Mouse (Mus musculus) midbrain, embryonic 13.5 days (tissue): ENCODE data around the gene Hdac9. TPM values are rescaled to one million over a fixed set of nuclear protein-coding genes. Genes with fewer than 3 reads are reported as not detected.
A peak's percentile ranks its signal among the peaks of the same experiment; 100 is the strongest.

Source experiments
- ATAC-seq: fragments of 200-750 bp; cut with Nextera tagmentation; 2 replicates; pipeline ENCODE4 v1.8.0; 2017; ENCODE audit warnings: mild to moderate bottlenecking, moderate TSS enrichment, moderate library complexity
- H3K27ac ChIP-seq: fragments of 300-500 bp; sonication (generic); 2 replicates; pipeline ENCODE4 v1.5.1; 2015; ENCODE audit warnings: inconsistent platforms, mild to moderate bottlenecking, moderate library complexity
- H3K27me3 ChIP-seq: fragments of 300-500 bp; sonication (generic); 2 replicates; pipeline ENCODE4 v1.6.1; 2015; ENCODE audit warnings: mild to moderate bottlenecking, inconsistent platforms
- H3K36me3 ChIP-seq: fragments of 300-500 bp; sonication (generic); 2 replicates; pipeline ENCODE4 v1.6.1; 2015; ENCODE audit warnings: mild to moderate bottlenecking, inconsistent platforms
- H3K4me1 ChIP-seq: fragments of 300-500 bp; sonication (generic); replicated peaks from 2 replicates; pipeline ENCODE4 v1.6.1; 2015; ENCODE audit warnings: inconsistent platforms
- H3K4me2 ChIP-seq: fragments of 300-500 bp; sonication (generic); replicated peaks from 2 replicates; pipeline ENCODE4 v1.6.1; 2015; ENCODE audit warnings: moderate library complexity, mild to moderate bottlenecking, inconsistent platforms
- H3K4me3 ChIP-seq: fragments of 300-500 bp; sonication (generic); replicated peaks from 2 replicates; pipeline ENCODE4 v1.5.1; 2015; ENCODE audit warnings: mild to moderate bottlenecking, inconsistent platforms
- H3K9ac ChIP-seq: fragments of 300-500 bp; sonication (generic); replicated peaks from 2 replicates; pipeline ENCODE4 v1.6.1; 2015; ENCODE audit warnings: mild to moderate bottlenecking, inconsistent platforms
- H3K9me3 ChIP-seq: fragments of 300-500 bp; sonication (generic); 2 replicates; pipeline ENCODE4 v1.6.1; 2016; ENCODE audit warnings: mild to moderate bottlenecking, inconsistent platforms
- WGBS: fragments of 180-500 bp; shearing (Covaris S2); methylation state at CpG from one replicate; pipeline ENCODE4 v1.1.7; 2015; 5-methylcytosine and 5-hydroxymethylcytosine counted together
- polyA plus RNA-seq: library from polyadenylated mRNA; unstranded; fragments of >200 nt; fragmentation: Nextera tagmentation; extraction: Ambion mirVana; gene quantifications from 2 replicates; pipeline ENCODE4 v1.2.1, GENCODE M21; 2015

Gene Hdac9
- polyA plus RNA-seq, 1 experiment from 2014 or later = 11.9 TPM

DNA sequence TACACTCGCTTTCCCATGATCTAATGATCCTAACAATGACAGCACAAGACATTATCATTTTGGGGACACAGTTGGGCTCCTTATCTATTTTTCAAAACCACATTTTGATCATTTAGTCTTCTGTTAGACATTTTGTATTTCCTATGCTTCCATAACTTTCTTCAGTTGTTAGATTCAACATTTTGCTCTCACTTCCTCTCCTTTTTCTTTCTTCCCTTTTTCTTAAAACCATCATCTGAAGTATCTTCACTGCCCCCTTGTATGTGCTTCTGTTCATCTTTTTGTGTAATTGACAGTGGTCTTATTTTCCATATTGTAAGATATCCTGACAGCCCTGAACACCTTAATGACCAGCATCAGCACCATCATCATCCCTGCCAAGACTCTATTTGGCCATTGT lies 725.6 kb downstream of the Hdac9 start:
- H3K27ac ChIP-seq = no peak overlapping the region
- no peaks in the 10 kb centered on the region for H3K4me1 ChIP-seq
- H3K4me2 ChIP-seq = no peak overlapping the region
- H3K36me3 ChIP-seq = no peaks in the 10 kb centered on the region
- no peak overlapping the region for H3K9ac ChIP-seq
- H3K27me3 ChIP-seq = no peaks in the 10 kb centered on the region
- 79% methylated on average over 1 of the region's 1 CpGs for WGBS
- no peaks in the 10 kb centered on the region for H3K9me3 ChIP-seq
- H3K4me3 ChIP-seq = no peak overlapping the region
- no peak for ATAC-seq

DNA sequence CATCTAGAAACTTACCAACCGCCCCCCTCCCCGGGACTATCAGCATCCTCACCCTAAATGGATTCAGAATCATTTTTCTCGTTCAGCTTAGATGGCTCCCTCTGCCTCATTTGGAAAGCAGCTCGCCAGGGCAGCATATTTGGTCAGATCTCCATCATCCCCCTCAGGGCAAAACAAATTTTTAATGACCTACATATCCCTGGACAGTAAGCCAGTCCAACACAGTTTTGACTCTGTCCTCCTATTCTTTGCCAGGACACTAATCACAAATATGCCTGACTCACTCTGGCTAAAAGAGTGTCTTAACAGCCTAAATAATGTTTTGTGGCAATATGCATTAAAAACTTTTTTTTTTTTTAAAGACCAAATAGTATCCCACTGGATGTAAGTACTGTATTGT lies 738.0 kb downstream of the Hdac9 start:
- WGBS = 86% methylated on average over 4 of the region's 4 CpGs

DNA sequence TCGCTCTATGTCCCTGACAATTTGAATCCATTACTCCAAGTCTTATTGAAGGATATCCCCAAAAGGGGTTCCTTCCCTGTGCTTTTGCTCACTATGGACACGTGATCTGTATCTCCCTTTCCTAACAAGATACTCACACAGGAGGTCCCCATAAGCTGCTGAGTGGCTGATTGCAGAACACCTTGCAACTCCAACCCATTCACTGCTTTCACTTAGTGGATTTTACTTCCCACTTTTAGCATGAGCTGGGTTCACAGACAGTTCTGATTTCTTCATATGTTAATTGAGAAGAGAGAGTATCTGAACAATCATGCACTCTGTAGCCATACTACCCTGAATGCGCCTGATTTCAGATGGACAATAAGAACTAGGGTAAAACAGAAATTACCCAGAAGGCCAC lies 740.1 kb downstream of the Hdac9 start:
- Histone ChIP-seq H3K36me3 (no peaks in the 10 kb centered on the region), H3K27me3 (no peaks in the 10 kb centered on the region), H3K4me2 (no peak overlapping the region), H3K9ac (no peak overlapping the region), H3K4me3 (no peak overlapping the region), H3K27ac (no peak overlapping the region), H3K4me1 (no peaks in the 10 kb centered on the region), H3K9me3 (no peaks in the 10 kb centered on the region)
- no peak for ATAC-seq
- whole genome bisulfite sequencing = 83% methylated on average over 3 of the region's 3 CpGs

More for the DNA sequence above, 738.0 kb downstream of the Hdac9 start:
- ATAC-seq = no peak
- H3K9ac ChIP-seq = no peak overlapping the region
- H3K36me3 ChIP-seq = no peaks in the 10 kb centered on the region
- H3K4me2 ChIP-seq = no peak overlapping the region
- H3K27me3 ChIP-seq = no peaks in the 10 kb centered on the region
- no peak overlapping the region for H3K27ac ChIP-seq
- H3K9me3 ChIP-seq = no peaks in the 10 kb centered on the region
- no peaks in the 10 kb centered on the region for H3K4me1 ChIP-seq
- H3K4me3 ChIP-seq = no peak overlapping the region

DNA sequence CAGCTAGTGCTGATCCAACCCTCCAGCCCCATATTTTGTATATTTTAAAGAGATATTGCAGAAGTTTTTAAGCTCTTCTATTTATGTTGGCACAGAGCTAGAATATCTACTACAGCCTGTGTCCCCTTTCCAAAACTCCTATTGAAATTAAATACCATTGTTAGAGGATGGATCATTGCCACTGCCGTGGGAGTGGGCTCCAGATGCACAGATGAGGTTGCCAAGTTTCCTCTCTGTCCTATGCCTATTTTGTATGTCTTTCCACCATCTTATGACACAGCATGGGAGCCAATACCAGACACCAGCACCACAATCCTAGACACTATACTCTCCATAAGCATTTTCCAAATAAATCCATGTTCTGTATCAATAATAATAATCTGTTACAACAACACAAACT lies 743.9 kb downstream of the Hdac9 start:
- no peaks in the 10 kb centered on the region for H3K36me3 ChIP-seq
- no peak overlapping the region for H3K4me3 ChIP-seq
- 82% methylated on average over 1 of the region's 1 CpGs for WGBS
- no peaks in the 10 kb centered on the region for H3K9me3 ChIP-seq
- H3K4me1 ChIP-seq = no peaks in the 10 kb centered on the region
- no peak overlapping the region for H3K27ac ChIP-seq
- ATAC-seq = no peak
- H3K27me3 ChIP-seq = no peaks in the 10 kb centered on the region
- no peak overlapping the region for H3K4me2 ChIP-seq
- no peak overlapping the region for H3K9ac ChIP-seq

DNA sequence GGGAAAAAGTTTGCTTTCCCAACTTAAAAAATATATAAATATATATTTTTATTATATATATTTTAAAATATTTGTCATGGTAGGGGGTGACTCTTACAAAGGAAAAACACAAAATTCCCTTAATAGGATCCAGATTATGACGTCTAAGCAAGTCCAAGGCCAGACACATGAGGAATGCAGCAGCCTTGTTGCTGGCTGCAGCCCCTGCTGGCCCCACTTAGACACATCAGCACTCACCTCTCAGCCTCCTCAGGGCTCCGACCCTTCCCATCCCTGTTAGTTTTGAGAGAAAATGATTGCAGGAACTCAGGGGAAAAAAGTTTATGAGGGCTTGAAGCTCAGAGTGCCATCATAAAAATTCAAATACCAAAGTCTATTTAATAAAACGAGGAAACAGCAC lies 746.3 kb downstream of the Hdac9 start:
- ATAC-seq = no peak
- H3K4me2 ChIP-seq = no peak overlapping the region
- 66% methylated on average over 3 of the region's 3 CpGs for WGBS

DNA sequence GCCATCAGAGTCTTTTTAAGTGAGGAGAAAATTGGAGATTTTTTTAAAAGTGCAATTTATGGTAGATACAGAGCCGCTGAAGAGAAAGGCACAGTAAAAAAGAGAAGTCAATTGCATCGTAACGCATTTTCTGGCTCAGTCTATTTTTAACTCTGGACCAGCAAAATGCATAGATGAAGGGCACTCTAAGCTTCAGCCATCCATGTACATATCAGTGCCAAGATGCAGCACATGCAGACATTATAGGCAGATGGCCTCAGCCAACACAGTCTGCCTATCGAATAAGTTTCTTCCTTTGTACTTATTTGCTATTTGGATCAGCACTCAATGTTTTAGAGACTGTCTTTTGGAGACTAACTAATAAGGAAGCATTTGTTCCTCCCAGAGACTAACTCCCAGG lies 751.2 kb downstream of the Hdac9 start:
- ATAC-seq = no peak

More for the DNA sequence above, 746.3 kb downstream of the Hdac9 start:
- no peak overlapping the region for H3K27ac ChIP-seq
- no peak overlapping the region for H3K9ac ChIP-seq
- H3K27me3 ChIP-seq = no peaks in the 10 kb centered on the region
- no peaks in the 10 kb centered on the region for H3K4me1 ChIP-seq
- H3K4me3 ChIP-seq = no peak overlapping the region
- H3K36me3 ChIP-seq = no peaks in the 10 kb centered on the region
- H3K9me3 ChIP-seq = no peaks in the 10 kb centered on the region

DNA sequence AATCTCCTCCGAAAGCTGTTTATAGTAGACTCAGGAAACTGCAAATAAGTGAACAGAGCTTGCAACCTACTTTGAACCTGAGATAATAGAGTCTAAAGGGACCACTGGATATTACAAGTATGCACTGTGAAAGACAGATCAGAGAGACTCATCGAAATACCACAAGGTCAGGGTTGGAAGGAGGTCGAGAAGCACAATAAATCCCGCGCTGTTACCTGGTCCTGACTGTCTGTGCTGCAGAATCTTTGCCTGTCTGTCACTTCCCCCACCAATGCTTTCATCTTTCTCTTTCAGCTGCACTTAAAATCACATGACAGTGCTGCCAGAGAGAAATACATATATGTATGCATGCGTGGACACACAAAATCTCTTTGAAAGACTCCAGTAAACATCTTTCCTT lies 760.6 kb downstream of the Hdac9 start:
- WGBS = 80% methylated on average over 6 of the region's 6 CpGs

More for the DNA sequence above, 751.2 kb downstream of the Hdac9 start:
- Histone ChIP-seq H3K27ac (no peak overlapping the region), H3K36me3 (no peaks in the 10 kb centered on the region), H3K4me2 (no peak overlapping the region), H3K9ac (no peak overlapping the region), H3K4me3 (no peak overlapping the region), H3K4me1 (no peaks in the 10 kb centered on the region), H3K9me3 (no peaks in the 10 kb centered on the region), H3K27me3 (no peaks in the 10 kb centered on the region)
- 87% methylated on average over 4 of the region's 4 CpGs for WGBS

DNA sequence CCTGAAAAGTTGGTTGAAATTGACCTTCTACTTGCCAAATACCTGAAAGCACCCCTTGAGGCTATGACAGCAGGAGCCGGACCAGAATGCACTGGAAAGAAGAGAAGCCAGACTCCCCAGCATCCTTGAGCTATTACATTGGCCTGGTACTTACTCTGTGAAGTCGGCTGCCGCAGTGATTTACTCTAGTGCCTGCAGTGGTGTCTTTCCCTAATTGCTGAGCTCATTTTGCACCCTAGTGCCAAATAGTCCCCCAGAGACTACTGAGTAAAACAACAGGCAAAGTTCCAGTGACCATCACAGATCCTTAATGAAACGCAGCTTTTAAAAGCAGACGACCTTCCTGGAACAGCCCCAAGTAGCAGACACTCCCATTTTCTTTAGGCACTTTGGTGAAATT lies 761.2 kb downstream of the Hdac9 start:
- Histone ChIP-seq H3K27ac (no peak overlapping the region), H3K9me3 (no peaks in the 10 kb centered on the region), H3K9ac (no peak overlapping the region), H3K4me2 (no peak overlapping the region), H3K4me3 (no peak overlapping the region), H3K36me3 (no peaks in the 10 kb centered on the region), H3K4me1 (no peaks in the 10 kb centered on the region), H3K27me3 (no peaks in the 10 kb centered on the region)
- WGBS = 70% methylated on average over 5 of the region's 5 CpGs
- ATAC-seq = no peak

More for the DNA sequence above, 760.6 kb downstream of the Hdac9 start:
- H3K27me3 ChIP-seq = no peaks in the 10 kb centered on the region
- H3K9me3 ChIP-seq = no peaks in the 10 kb centered on the region
- no peaks in the 10 kb centered on the region for H3K4me1 ChIP-seq
- H3K27ac ChIP-seq = peak overlapping the region; percentile 30; the same call in 1 of the 2 replicates
- ATAC-seq = peak; percentile 68; the same call in 1 of the 2 replicates
- H3K36me3 ChIP-seq = no peaks in the 10 kb centered on the region
- H3K9ac ChIP-seq = no peak overlapping the region
- no peak overlapping the region for H3K4me2 ChIP-seq
- H3K4me3 ChIP-seq = no peak overlapping the region

DNA sequence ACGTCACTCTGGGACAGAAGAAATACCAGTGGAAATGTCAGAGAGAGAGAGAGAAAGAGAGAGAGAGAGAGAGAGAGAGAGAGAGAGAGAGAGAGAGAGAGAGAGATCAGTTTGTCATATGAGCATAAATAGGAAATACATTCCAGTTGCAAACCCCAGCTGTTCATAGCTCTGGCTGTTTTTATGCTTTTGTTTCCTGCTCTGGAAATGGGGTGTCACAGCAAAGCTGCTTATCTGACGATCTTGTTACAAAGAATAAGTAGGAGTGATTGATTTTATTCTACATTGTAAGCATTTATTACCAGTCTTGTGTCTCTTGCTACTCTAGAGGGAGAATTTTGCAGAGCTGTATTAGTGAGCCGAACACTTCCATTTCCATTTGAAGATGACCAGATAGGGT lies 762.1 kb downstream of the Hdac9 start:
- no peak for ATAC-seq
- 76% methylated on average over 3 of the region's 3 CpGs for WGBS
- H3K36me3 ChIP-seq = no peaks in the 10 kb centered on the region
- no peak overlapping the region for H3K4me2 ChIP-seq
- H3K27me3 ChIP-seq = no peaks in the 10 kb centered on the region
- no peaks in the 10 kb centered on the region for H3K9me3 ChIP-seq
- no peak overlapping the region for H3K9ac ChIP-seq
- no peaks in the 10 kb centered on the region for H3K4me1 ChIP-seq
- H3K4me3 ChIP-seq = no peak overlapping the region
- no peak overlapping the region for H3K27ac ChIP-seq

DNA sequence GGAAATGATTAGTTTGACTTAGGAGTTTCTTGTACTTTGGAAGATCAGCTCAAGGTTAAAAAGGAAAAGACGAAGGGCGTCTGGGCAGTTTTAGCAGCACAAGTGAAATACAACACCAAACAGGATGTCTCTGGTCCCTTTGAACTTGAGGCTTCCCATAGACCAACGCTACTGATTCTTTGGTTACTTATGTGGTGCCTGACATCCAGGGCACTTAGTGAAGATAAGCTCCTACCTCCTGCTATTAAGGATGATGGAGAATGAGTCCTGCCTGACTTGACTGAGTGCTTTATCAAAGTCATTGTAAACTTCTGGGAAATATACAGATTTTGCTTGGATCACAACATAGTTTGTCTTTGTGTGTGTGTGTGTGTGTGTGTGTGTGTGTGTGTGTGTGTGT lies 765.6 kb downstream of the Hdac9 start:
- ATAC-seq = no peak
- Histone ChIP-seq H3K4me1 (no peaks in the 10 kb centered on the region), H3K36me3 (no peaks in the 10 kb centered on the region), H3K9me3 (no peaks in the 10 kb centered on the region), H3K27ac (no peak overlapping the region), H3K4me2 (no peak overlapping the region), H3K4me3 (no peak overlapping the region), H3K9ac (no peak overlapping the region), H3K27me3 (no peaks in the 10 kb centered on the region)
- WGBS = 76% methylated on average over 3 of the region's 3 CpGs

DNA sequence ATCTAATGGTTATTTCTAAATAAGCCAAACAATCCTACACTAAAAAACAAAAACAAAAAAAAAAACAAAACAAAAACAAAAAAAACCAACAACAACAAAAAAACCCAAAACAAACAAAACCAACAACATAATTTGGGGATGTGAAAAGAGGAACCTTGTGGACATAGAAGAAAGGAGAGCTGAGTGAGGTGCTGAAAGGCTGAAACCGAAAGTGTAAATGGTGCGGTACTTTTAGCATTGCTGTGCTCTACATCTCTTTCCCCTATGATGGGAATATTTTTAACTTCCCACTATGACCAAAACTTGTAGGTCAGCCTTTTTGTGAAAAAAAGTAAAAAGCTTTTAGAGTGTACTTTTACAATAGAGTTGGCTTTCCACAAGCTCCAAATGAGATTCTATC lies 774.2 kb downstream of the Hdac9 start:
- no peak overlapping the region for H3K4me2 ChIP-seq
- no peaks in the 10 kb centered on the region for H3K27me3 ChIP-seq
- no peak for ATAC-seq
- no peak overlapping the region for H3K9ac ChIP-seq
- H3K4me3 ChIP-seq = no peak overlapping the region
- H3K4me1 ChIP-seq = no peaks in the 10 kb centered on the region
- H3K36me3 ChIP-seq = no peaks in the 10 kb centered on the region
- H3K9me3 ChIP-seq = no peaks in the 10 kb centered on the region
- WGBS = 98% methylated on average over 2 of the region's 2 CpGs
- no peak overlapping the region for H3K27ac ChIP-seq

DNA sequence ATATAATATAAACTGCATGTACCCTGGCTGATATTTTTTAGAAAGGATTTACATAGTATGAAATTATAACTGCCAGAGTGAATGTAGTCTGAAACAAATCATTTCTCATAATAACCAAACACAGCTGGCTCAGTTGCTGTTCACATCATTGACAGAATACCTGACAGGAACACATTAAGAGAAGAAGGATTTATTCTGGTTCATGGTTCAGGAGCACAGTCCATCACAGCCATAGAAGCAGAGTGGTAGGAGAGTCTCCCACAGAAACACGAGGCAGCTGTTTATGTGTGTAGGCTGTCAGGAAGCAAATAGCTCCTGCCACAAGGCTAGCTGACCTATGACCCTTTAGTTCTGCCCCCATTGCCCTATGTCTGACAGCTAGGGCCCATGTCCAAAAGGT lies 803.6 kb downstream of the Hdac9 start:
- H3K9me3 ChIP-seq = no peaks in the 10 kb centered on the region
- no peak overlapping the region for H3K4me3 ChIP-seq
- no peak overlapping the region for H3K4me2 ChIP-seq
- no peaks in the 10 kb centered on the region for H3K4me1 ChIP-seq
- no peak overlapping the region for H3K9ac ChIP-seq
- 37% methylated on average over 1 of the region's 1 CpGs for WGBS
- H3K27me3 ChIP-seq = no peaks in the 10 kb centered on the region
- no peak for ATAC-seq
- H3K27ac ChIP-seq = no peak overlapping the region
- H3K36me3 ChIP-seq = no peaks in the 10 kb centered on the region

DNA sequence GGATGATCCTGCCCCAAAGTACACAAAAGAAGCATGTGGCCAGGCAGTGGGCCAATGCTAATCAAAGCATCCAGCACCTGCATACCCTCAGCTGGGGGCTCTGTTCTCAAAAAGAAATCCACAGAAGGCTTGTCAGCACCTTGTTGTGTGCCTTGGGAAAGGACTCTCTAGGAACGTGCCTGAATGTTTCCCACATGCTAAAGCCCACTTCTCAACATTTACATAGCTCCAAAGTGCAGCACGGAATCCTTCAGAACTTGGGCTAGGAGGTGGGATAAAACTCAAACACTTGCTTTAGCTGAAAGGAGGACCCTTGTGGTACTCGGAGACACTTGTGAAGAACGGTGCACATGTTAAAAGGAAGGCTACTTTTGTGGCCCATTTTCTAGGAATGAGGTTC lies 823.9 kb downstream of the Hdac9 start:
- Histone ChIP-seq H3K4me3 (no peak overlapping the region), H3K36me3 (no peaks in the 10 kb centered on the region), H3K4me1 (no peaks in the 10 kb centered on the region), H3K27ac (no peak overlapping the region), H3K27me3 (no peaks in the 10 kb centered on the region), H3K9me3 (no peaks in the 10 kb centered on the region), H3K9ac (no peak overlapping the region), H3K4me2 (no peak overlapping the region)
- ATAC-seq = no peak
- 76% methylated on average over 4 of the region's 4 CpGs for WGBS
